Mouse (Mus musculus): Measurements from ENCODE around the gene Cdkn1b. TPM values are rescaled to one million over a fixed set of nuclear protein-coding genes. Genes with fewer than 3 reads are reported as not detected.

Cdkn1b gene
- polyA plus RNA-seq, 1 experiment from 2014 or later, result 19.9 TPM

DNA sequence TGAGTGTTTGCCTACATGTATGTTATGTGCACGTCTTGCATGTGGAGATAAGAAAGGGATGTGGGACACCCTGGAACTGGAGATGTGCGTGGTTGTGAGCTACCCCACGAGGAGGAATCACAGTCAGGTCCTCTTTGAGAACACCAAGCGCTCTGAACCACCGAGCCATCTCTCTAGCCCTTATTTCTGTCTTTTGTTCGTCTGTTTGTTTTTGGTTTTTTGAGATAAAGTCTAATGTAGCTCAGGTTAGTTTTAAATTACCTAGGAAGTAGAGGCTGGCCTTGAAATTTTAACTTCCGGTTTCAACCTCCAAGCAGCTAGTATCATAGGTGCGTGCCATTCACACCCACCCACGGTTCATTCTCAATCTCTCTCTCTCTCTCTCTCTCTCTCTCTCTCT is 26.7 kb downstream of the Cdkn1b start:
- no peaks in the 10 kb centered on the region for H3K27me3 ChIP-seq (ENCODE audit: control insufficient read depth, insufficient read depth, low read length)
- no peak for ATAC-seq (ENCODE audit: insufficient number of reproducible peaks, insufficient read depth, low FRiP score, low read depth)
- H3K27ac ChIP-seq (ENCODE audit: low read length), result no peak overlapping the region
- H3K9ac ChIP-seq (replicated peaks; ENCODE audit: low read depth, low read length), result no peak overlapping the region
- WGBS, result 77% methylated on average over 9 of the region's 9 CpGs
- no peak overlapping the region for H3K4me3 ChIP-seq (ENCODE audit: low read depth, low read length)
- H3K4me2 ChIP-seq (replicated peaks; ENCODE audit: low read depth, low read length), result no peak overlapping the region
- H3K36me3 ChIP-seq (ENCODE audit: control insufficient read depth, insufficient read depth, low read length), result peaks cover 4% of the 10 kb centered on the region; the same call in 1 of the 2 replicates
- H3K4me1 ChIP-seq (ENCODE audit: control insufficient read depth, insufficient read depth, low read length), result 0 out of 2 replicates have a peak, but pooled peaks cover 6% of the 10 kb centered on the region
- no peaks in the 10 kb centered on the region for H3K9me3 ChIP-seq (ENCODE audit: control insufficient read depth, low read depth, low read length)

DNA sequence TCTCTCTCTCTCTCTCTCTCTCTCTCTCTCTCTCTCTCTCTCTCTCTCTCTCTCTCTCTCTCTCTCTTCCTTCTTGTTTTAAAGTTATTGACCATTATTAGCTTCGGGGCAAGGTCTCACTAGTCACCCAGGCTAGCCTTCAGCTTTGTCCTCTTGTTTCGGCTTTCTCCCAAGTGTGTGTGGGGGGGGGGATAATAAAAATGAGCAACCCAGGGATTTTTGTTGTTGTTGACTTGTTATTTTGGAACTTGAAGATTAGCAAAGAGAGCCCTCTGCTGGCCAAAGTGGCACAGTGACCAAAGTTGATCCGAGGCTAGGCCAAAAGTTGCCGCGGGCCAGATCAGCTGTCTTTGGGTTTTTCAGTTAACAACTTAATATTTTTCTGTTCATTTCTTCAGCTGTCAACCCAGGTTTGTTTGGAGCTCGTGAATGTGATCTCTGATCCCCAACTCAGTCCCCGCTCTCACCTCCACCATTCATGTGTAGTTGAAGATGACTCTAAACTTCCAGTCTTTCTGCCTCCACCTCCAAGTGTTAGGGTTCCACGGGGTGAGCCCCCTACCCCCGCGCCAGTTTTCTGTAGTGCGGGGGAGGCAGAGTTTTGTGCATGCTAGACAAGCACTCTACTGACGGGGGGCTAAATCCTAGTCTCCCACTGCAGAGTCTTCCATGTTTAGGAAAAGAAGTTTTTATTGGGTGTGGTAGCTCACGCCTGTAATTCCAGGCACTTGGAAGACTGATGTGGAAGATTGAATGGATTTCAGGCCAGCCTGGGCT is 27.3 kb downstream of the Cdkn1b start:
- Histone ChIP-seq H3K4me3 (ENCODE audit: low read depth, low read length) (no peak overlapping the region), H3K27me3 (ENCODE audit: control insufficient read depth, insufficient read depth, low read length) (no peaks in the 10 kb centered on the region), H3K9me3 (ENCODE audit: control insufficient read depth, low read depth, low read length) (no peaks in the 10 kb centered on the region), H3K27ac (ENCODE audit: low read length) (no peak overlapping the region), H3K36me3 (ENCODE audit: control insufficient read depth, insufficient read depth, low read length) (peaks cover 4% of the 10 kb centered on the region; the same call in 1 of the 2 replicates), H3K9ac (replicated peaks; ENCODE audit: low read depth, low read length) (no peak overlapping the region), H3K4me1 (ENCODE audit: control insufficient read depth, insufficient read depth, low read length) (0 out of 2 replicates have a peak, but pooled peaks cover 6% of the 10 kb centered on the region), H3K4me2 (replicated peaks; ENCODE audit: low read depth, low read length) (no peak overlapping the region)
- no peak for ATAC-seq (ENCODE audit: insufficient number of reproducible peaks, insufficient read depth, low FRiP score, low read depth)
- 50% methylated on average over 13 of the region's 13 CpGs for WGBS

DNA sequence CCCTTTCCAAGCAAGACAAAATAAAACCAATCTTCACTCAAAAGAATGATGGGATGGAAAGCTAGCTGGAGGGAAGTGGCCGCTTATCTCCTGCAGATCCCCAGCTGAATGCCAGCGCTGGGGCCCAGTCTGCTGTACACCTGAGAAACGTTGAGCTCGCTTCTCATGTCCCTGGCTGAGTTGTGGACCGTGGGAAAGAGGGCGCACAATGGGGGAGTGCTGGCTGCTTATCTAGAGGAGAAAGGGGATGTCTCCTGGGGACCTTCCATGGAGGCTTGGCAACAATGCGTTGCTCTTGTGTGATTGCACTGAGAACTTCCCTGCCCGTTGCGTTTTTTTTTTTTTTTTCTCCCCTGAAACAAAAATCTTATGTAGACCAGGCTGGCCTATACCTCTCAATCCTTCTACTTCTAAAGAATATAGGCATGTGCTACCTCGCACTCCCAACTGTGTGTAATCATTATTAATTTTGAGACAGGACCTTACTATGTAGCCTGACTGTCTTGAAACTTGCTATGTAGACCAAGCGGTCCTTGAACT is 28.4 kb downstream of the Cdkn1b start:
- Histone ChIP-seq H3K4me3 (ENCODE audit: low read depth, low read length) (no peak overlapping the region), H3K27ac (ENCODE audit: low read length) (no peak overlapping the region), H3K27me3 (ENCODE audit: control insufficient read depth, insufficient read depth, low read length) (no peaks in the 10 kb centered on the region), H3K9ac (replicated peaks; ENCODE audit: low read depth, low read length) (no peak overlapping the region), H3K36me3 (ENCODE audit: control insufficient read depth, insufficient read depth, low read length) (peaks cover 4% of the 10 kb centered on the region; the same call in 1 of the 2 replicates), H3K4me2 (replicated peaks; ENCODE audit: low read depth, low read length) (no peak overlapping the region), H3K4me1 (ENCODE audit: control insufficient read depth, insufficient read depth, low read length) (0 out of 2 replicates have a peak, but pooled peaks cover 5% of the 10 kb centered on the region), H3K9me3 (ENCODE audit: control insufficient read depth, low read depth, low read length) (no peaks in the 10 kb centered on the region)
- no peak for ATAC-seq (ENCODE audit: insufficient number of reproducible peaks, insufficient read depth, low FRiP score, low read depth)
- WGBS, result 64% methylated on average over 11 of the region's 11 CpGs

DNA sequence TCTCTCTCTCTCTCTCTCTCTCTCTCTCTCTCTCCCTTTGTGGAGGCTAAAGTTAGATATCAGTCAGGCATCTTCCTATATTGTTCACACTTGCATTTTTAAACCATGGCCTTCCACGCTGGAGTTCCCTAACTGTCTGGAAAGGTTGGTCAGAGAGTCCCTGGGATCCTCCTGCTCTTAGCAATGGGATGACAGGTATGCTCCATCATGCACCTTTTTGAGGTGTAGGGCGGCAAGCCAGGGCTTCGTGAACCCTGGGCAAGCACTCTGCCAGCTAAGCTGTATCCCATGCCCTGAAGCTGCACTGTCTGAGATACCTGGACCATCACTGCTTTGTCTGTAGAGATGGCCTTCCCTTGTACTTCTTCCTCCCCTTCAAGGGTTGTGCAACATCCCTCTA is 29.0 kb downstream of the Cdkn1b start:
- Histone ChIP-seq H3K9ac (replicated peaks; ENCODE audit: low read depth, low read length) (no peak overlapping the region), H3K27me3 (ENCODE audit: control insufficient read depth, insufficient read depth, low read length) (no peaks in the 10 kb centered on the region), H3K36me3 (ENCODE audit: control insufficient read depth, insufficient read depth, low read length) (peaks cover 4% of the 10 kb centered on the region; the same call in 1 of the 2 replicates), H3K27ac (ENCODE audit: low read length) (no peak overlapping the region), H3K4me3 (ENCODE audit: low read depth, low read length) (no peak overlapping the region), H3K9me3 (ENCODE audit: control insufficient read depth, low read depth, low read length) (no peaks in the 10 kb centered on the region), H3K4me2 (replicated peaks; ENCODE audit: low read depth, low read length) (no peak overlapping the region), H3K4me1 (ENCODE audit: control insufficient read depth, insufficient read depth, low read length) (no peaks in the 10 kb centered on the region)
- 89% methylated on average over 3 of the region's 3 CpGs for WGBS
- ATAC-seq (ENCODE audit: insufficient number of reproducible peaks, insufficient read depth, low FRiP score, low read depth), result no peak

GRCm38 (mm10) chr6:134951364-134951763 is 31.2 kb downstream of the Cdkn1b start:
- Histone ChIP-seq H3K9me3 (ENCODE audit: control insufficient read depth, low read depth, low read length) (no peaks in the 10 kb centered on the region), H3K4me2 (replicated peaks; ENCODE audit: low read depth, low read length) (no peak overlapping the region), H3K36me3 (ENCODE audit: control insufficient read depth, insufficient read depth, low read length) (peaks cover 4% of the 10 kb centered on the region; the same call in 1 of the 2 replicates), H3K27ac (ENCODE audit: low read length) (no peak overlapping the region), H3K9ac (replicated peaks; ENCODE audit: low read depth, low read length) (no peak overlapping the region), H3K4me1 (ENCODE audit: control insufficient read depth, insufficient read depth, low read length) (no peaks in the 10 kb centered on the region), H3K4me3 (ENCODE audit: low read depth, low read length) (no peak overlapping the region), H3K27me3 (ENCODE audit: control insufficient read depth, insufficient read depth, low read length) (no peaks in the 10 kb centered on the region)
- WGBS, result 83% methylated on average over 5 of the region's 5 CpGs
- no peak for ATAC-seq (ENCODE audit: insufficient number of reproducible peaks, insufficient read depth, low FRiP score, low read depth)

DNA sequence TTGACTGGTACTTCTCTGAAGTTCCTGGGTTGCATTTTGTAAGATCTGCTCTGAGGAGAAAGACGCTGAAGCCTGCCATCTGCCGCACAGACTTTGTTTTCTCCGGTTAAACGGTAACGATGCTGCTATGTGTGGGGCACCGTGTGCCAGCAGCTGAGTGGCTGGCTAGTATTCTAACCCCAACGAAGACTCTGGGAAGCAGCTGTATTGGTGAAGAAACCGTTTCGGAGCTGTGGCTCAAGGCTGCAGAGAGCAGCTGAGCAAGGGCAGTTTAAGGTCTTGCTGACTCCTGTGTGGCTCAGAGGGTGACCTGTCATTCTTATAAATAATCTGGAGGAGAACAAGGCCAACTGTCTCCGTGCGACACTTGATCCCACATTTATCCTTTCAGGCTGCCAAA is 33.8 kb downstream of the Cdkn1b start:
- WGBS, result 61% methylated on average over 11 of the region's 11 CpGs
- no peak overlapping the region for H3K4me3 ChIP-seq (ENCODE audit: low read depth, low read length)
- H3K9ac ChIP-seq (replicated peaks; ENCODE audit: low read depth, low read length), result no peak overlapping the region
- H3K36me3 ChIP-seq (ENCODE audit: control insufficient read depth, insufficient read depth, low read length), result peaks cover 4% of the 10 kb centered on the region; the same call in 1 of the 2 replicates
- H3K9me3 ChIP-seq (ENCODE audit: control insufficient read depth, low read depth, low read length), result no peaks in the 10 kb centered on the region
- no peaks in the 10 kb centered on the region for H3K4me1 ChIP-seq (ENCODE audit: control insufficient read depth, insufficient read depth, low read length)
- ATAC-seq (ENCODE audit: insufficient number of reproducible peaks, insufficient read depth, low FRiP score, low read depth), result no peak
- no peak overlapping the region for H3K27ac ChIP-seq (ENCODE audit: low read length)
- H3K4me2 ChIP-seq (replicated peaks; ENCODE audit: low read depth, low read length), result no peak overlapping the region
- H3K27me3 ChIP-seq (ENCODE audit: control insufficient read depth, insufficient read depth, low read length), result no peaks in the 10 kb centered on the region

- H3K27ac ChIP-seq (ENCODE audit: low read length), result no peak overlapping the region
- peaks cover 4% of the 10 kb centered on the region; the same call in 1 of the 2 replicates for H3K36me3 ChIP-seq (ENCODE audit: control insufficient read depth, insufficient read depth, low read length)
- no peaks in the 10 kb centered on the region for H3K9me3 ChIP-seq (ENCODE audit: control insufficient read depth, low read depth, low read length)
- 77% methylated on average over 4 of the region's 4 CpGs for WGBS
- no peak for ATAC-seq (ENCODE audit: insufficient number of reproducible peaks, insufficient read depth, low FRiP score, low read depth)
- no peak overlapping the region for H3K4me3 ChIP-seq (ENCODE audit: low read depth, low read length)
- no peak overlapping the region for H3K4me2 ChIP-seq (replicated peaks; ENCODE audit: low read depth, low read length)
- no peaks in the 10 kb centered on the region for H3K27me3 ChIP-seq (ENCODE audit: control insufficient read depth, insufficient read depth, low read length)
- H3K4me1 ChIP-seq (ENCODE audit: control insufficient read depth, insufficient read depth, low read length), result no peaks in the 10 kb centered on the region; the same call in 1 of the 2 replicates
- no peak overlapping the region for H3K9ac ChIP-seq (replicated peaks; ENCODE audit: low read depth, low read length)
Measured at GRCm38 (mm10) chr6:134956388-134956787, 36.2 kb downstream of the Cdkn1b start.

DNA sequence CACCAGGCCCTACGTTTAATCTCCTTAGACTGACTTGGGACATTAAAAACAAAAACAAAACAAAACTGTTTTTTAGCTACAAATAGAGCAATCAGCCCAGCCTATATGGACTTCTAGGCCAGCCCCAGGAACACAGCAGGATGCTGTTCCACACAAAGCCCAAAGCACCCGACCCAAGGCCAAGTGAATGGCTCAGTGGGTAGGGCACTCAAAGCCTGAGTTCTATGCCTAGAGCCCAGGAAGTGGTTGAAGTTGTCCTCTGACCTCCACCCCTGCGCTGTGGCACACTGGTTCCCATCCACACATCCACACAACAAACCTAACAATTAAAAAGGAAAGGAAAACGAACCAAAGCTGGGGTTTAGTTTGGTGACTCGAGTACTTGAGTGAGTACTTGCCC is 41.1 kb downstream of the Cdkn1b start:
- Histone ChIP-seq H3K9me3 (ENCODE audit: control insufficient read depth, low read depth, low read length) (peaks cover 6% of the 10 kb centered on the region; the same call in 1 of the 2 replicates), H3K9ac (replicated peaks; ENCODE audit: low read depth, low read length) (no peak overlapping the region), H3K27ac (ENCODE audit: low read length) (no peak overlapping the region), H3K4me1 (ENCODE audit: control insufficient read depth, insufficient read depth, low read length) (peaks cover 3% of the 10 kb centered on the region; the same call in 1 of the 2 replicates), H3K4me2 (replicated peaks; ENCODE audit: low read depth, low read length) (no peak overlapping the region), H3K27me3 (ENCODE audit: control insufficient read depth, insufficient read depth, low read length) (no peaks in the 10 kb centered on the region), H3K4me3 (ENCODE audit: low read depth, low read length) (no peak overlapping the region), H3K36me3 (ENCODE audit: control insufficient read depth, insufficient read depth, low read length) (no peaks in the 10 kb centered on the region)
- ATAC-seq (ENCODE audit: insufficient number of reproducible peaks, insufficient read depth, low FRiP score, low read depth), result no peak
- 60% methylated on average over 5 of the region's 5 CpGs for WGBS

Data from stomach, embryonic 14.5 days (tissue).